Mouse (Mus musculus) colon, adult 2 months (tissue): ENCODE results near the gene Krba1. TPM values are rescaled to one million over a fixed set of nuclear protein-coding genes. Genes with fewer than 3 reads are reported as not detected.

Source experiments
- polyA plus RNA-seq: library from polyadenylated mRNA; depleted of rRNA; stranded (reverse); fragments of >200 nt; gene quantifications from 2 replicates; pipeline ENCODE4 v1.2.3, GENCODE M21; 2012; rRNA removed

Gene Krba1
- polyA plus RNA-seq: 19.6 and 20.4 TPM in 2 replicates

GRCm38 (mm10) chr6:48395105-48396007 lies at the start of gene Krba1:
Gene Krba1 (plus strand): TSS chr6:48395586.

DNA sequence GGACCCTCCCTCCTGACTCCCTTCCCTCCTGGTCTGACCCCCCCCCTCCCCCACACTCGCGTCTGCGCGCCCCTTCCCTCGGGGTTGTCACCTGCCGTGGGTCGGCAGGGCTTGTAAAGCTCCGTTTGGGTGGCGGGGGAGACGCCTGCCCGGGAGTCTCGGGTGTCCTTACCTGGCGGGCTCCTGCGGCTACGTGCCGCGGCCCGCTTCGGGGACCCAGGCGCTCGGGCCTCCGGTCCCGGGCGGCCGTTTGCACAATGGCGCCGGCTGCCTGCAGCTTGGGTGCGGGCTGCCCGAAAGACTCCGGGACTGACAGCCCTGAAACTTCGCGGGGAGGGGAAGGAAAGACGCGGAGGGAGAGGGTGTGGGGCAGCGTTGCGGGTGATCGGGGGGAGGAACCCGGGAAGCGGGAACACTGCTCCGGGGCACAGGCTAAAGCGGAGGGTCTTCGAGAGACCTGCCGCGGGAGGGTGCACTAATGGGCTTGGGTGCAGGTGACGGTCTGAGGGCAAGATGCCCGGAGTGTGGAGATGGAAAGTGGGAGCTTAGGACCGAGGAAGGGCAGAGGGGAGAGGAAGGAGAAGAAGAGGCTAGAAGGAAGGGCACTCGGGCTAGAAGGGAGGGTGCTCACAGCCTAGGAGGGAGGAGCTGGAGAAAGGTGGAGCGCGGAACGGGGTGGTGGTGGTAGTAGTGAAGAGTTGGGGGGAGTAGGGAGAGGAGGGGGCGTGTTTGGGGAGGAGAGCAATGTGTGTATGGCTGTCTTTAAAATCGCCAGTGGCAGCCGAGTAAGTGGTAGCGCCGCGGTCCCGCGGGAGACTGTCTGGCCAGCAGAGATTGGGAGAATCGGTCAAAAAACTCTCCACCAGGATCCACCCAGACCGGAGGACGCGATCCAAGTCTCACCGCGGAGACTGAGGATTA lies 50.1 kb downstream of the Krba1 start, which contains the start of gene Zfp467:
Gene Zfp467, minus strand, starts transcription at position 645 of the 921 bp plus-strand sequence.

DNA sequence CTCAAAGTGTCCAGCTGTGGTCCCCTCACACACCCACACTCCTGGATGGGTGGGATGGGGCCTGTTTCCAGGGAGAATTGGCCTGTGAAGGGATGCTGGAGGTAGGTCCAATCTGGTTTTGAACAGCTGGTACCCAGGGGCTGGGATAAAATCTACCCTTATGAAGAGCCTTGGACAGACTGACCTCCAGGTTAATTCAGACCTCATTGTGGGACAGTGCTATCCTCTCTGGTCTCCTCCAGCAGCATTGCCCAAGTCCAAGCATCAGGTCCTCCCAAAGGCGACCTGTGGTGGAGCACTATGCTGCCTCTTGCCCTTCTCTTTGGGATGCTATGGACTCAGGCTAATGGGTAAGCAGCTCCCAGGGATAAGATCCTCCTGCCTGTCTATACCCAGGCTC lies 52.5 kb downstream of the Krba1 start, which contains the start of gene Sspo:
Gene Sspo, plus strand, starts transcription at position 301 of the 400 bp plus-strand sequence.

Other genes with a start within 250 kb of the Krba1 start
- gene Zfp467, start 50.2 kb downstream of the Krba1 start, polyA plus RNA-seq: 107 and 109 TPM in 2 replicates
- gene Sspo, start 52.6 kb downstream of the Krba1 start, polyA plus RNA-seq: 8.5 and 10.9 TPM in 2 replicates
- 40.5 and 51.5 TPM in 2 replicates for gene Atp6v0e2, start 142.0 kb downstream of the Krba1 start, polyA plus RNA-seq
- 17.5 and 23.2 TPM in 2 replicates for gene Lrrc61, start 159.2 kb downstream of the Krba1 start, polyA plus RNA-seq
- 121 and 133 TPM in 2 replicates for gene Rarres2, start 177.2 kb downstream of the Krba1 start, polyA plus RNA-seq
- not detected in 2 replicates for gene Gm45021, start 194.0 kb downstream of the Krba1 start, polyA plus RNA-seq
- gene Repin1, start 198.3 kb downstream of the Krba1 start, polyA plus RNA-seq: 51.4 and 56.7 TPM in 2 replicates
- 0.88 and 1.0 TPM in 2 replicates for gene Gm44965, start 198.4 kb downstream of the Krba1 start, polyA plus RNA-seq
- 12.6 and 15.4 TPM in 2 replicates for gene Zfp775, start 206.5 kb downstream of the Krba1 start, polyA plus RNA-seq
- 56.4 and 73.1 TPM in 2 replicates for gene AI854703, start 231.2 kb downstream of the Krba1 start, polyA plus RNA-seq